Mouse (Mus musculus) intestine, embryonic 16.5 days (tissue): ENCODE results near the gene Zkscan17. TPM values are rescaled to one million over a fixed set of nuclear protein-coding genes. Genes with fewer than 3 reads are reported as not detected.

Experiments used
- ATAC-seq: fragments of 200-750 bp; cut with Nextera tagmentation; 2 replicates; pipeline ENCODE4 v1.8.0; 2017; ENCODE audit warnings: moderate TSS enrichment, moderate library complexity
- H3K27ac ChIP-seq: fragments of 300-500 bp; sonication (generic); 2 replicates; pipeline ENCODE4 v1.5.1; 2014; ENCODE audit warnings: mild to moderate bottlenecking, low read length
- H3K27me3 ChIP-seq: fragments of 300-500 bp; sonication (generic); replicated peaks from 2 replicates; pipeline ENCODE4 v1.6.1; 2014; ENCODE audit warnings: low read length, control low read depth, mixed read lengths; ENCODE audit not compliant: control insufficient read depth, insufficient read depth
- H3K36me3 ChIP-seq: fragments of 300-500 bp; sonication (generic); 2 replicates; pipeline ENCODE4 v1.6.1; 2014; ENCODE audit warnings: low read length, control low read depth; ENCODE audit not compliant: control insufficient read depth, insufficient read depth
- H3K4me1 ChIP-seq: fragments of 300-500 bp; sonication (generic); 2 replicates; pipeline ENCODE4 v1.6.1; 2014; ENCODE audit warnings: low read length, control low read depth, mixed read lengths; ENCODE audit not compliant: control insufficient read depth, insufficient read depth
- H3K4me2 ChIP-seq: fragments of 300-500 bp; sonication (generic); 2 replicates; pipeline ENCODE4 v1.6.1; 2014; ENCODE audit warnings: low read depth, low read length, control low read depth
- H3K4me3 ChIP-seq: fragments of 300-500 bp; sonication (generic); 2 replicates; pipeline ENCODE4 v1.5.1; 2014; ENCODE audit warnings: mild to moderate bottlenecking, low read length
- H3K9ac ChIP-seq: fragments of 300-500 bp; sonication (generic); 2 replicates; pipeline ENCODE4 v1.6.1; 2014; ENCODE audit warnings: low read depth, low read length
- H3K9me3 ChIP-seq: fragments of 300-500 bp; sonication (generic); 2 replicates; pipeline ENCODE4 v1.6.1; 2016; ENCODE audit warnings: low read length, control low read depth; ENCODE audit not compliant: control insufficient read depth
- WGBS: fragments of 180-500 bp; shearing (Covaris S2); extraction: QIAGEN DNeasy Blood & Tissue Kit; methylation state at CpG from one replicate; pipeline ENCODE4 v1.1.7; 2014; 5-methylcytosine and 5-hydroxymethylcytosine counted together
- polyA plus RNA-seq: library from polyadenylated mRNA; unstranded; fragments of >200 nt; fragmentation: Nextera tagmentation; extraction: Ambion mirVana; gene quantifications from 2 replicates; pipeline ENCODE4 v1.2.1, GENCODE M21; 2015

Gene Zkscan17
- polyA plus RNA-seq, 1 experiment from 2014 or later, result 14.7 TPM

GRCm38 (mm10) chr11:59543376-59543775 is 16.8 kb upstream of the Zkscan17 start:
- 59% methylated on average over 3 of the region's 3 CpGs for WGBS
- Histone ChIP-seq H3K4me3 (no peak overlapping the region), H3K4me2 (no peak overlapping the region), H3K27ac (no peak overlapping the region), H3K36me3 (no peaks in the 10 kb centered on the region), H3K9ac (no peak overlapping the region), H3K4me1 (no peaks in the 10 kb centered on the region), H3K9me3 (no peaks in the 10 kb centered on the region), H3K27me3 (no peaks in the 10 kb centered on the region)
- no peak for ATAC-seq

DNA sequence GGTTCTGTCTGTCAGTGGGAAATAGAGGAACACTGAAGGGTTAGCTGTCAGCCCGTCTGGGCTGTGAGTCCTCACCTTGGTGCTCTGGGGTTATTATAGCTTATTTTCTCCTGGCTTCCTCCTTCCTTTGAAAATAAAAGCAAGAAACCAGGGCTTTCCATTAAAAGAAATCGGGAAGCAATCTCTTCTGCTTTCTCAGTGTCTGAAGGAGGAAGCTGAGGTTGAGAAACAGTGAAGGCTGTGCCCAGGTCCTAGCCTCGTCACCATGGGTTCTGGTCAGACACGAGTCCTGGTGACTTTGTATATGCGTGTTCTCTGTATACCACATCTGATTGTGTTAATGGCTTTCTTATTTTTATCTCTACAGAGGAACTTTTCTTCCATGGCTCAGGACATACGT is 15.9 kb upstream of the Zkscan17 start:
- no peak for ATAC-seq
- 77% methylated on average over 6 of the region's 6 CpGs for WGBS
- no peak overlapping the region for H3K4me2 ChIP-seq

DNA sequence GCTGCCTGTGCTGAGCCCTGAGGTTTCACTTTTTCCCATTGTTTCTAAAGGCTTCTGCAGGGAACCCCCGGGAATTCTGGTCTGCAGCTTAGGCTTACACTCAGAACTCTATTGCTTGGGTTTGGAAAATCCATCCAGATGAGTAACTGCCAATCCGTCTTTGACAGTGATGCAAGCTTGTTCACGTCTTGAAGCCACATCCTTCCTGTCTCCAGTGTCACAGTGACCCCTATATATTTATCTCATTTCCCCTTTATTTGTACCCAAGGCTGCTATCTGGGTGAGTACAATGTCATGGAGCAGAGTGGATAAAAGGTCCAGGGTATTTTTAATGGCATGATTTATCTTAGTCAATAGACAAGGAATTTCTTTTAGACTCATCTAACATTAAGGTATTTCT is 14.8 kb upstream of the Zkscan17 start, which contains the start of gene Nlrp3:
Gene Nlrp3 (plus strand): TSS at position 245 of the 400 bp plus-strand sequence.
- no peak within 1 kb of the TSS for H3K4me2 ChIP-seq
- WGBS, result 47% methylated on average over 3 of the region's 3 CpGs
- no peak for ATAC-seq
- H3K27ac ChIP-seq, result no peak within 1 kb of the TSS
- no peaks in the 10 kb centered on the region for H3K9me3 ChIP-seq
- no peaks in the 10 kb centered on the region for H3K4me1 ChIP-seq
- H3K9ac ChIP-seq, result no peak within 1 kb of the TSS
- no peaks in the 10 kb centered on the region for H3K36me3 ChIP-seq
- no peak within 1 kb of the TSS for H3K4me3 ChIP-seq
- no peaks in the 10 kb centered on the region for H3K27me3 ChIP-seq

More for the DNA sequence above, 15.9 kb upstream of the Zkscan17 start:
- H3K27ac ChIP-seq, result no peak overlapping the region
- no peaks in the 10 kb centered on the region for H3K36me3 ChIP-seq
- H3K27me3 ChIP-seq, result no peaks in the 10 kb centered on the region
- H3K9me3 ChIP-seq, result no peaks in the 10 kb centered on the region
- no peak overlapping the region for H3K4me3 ChIP-seq
- no peak overlapping the region for H3K9ac ChIP-seq
- H3K4me1 ChIP-seq, result no peaks in the 10 kb centered on the region

DNA sequence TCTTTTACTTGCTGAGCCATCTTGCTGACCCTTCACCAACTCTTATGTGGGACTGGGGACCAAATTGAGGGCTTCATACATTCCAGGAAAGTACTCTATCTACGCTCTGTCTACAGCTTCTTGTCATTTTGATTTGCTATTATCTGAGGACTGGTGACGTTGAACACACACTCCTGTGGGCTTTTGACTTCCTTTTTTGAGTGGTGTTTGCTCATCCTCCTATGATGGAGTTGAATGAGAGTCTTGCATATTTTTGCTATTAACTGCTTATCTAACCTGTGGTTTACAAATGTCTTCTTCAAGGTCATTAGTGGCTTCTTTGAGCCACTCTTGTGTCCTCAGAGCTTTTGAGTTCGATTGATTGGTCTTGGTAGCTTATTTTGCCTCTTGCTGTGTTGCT is 13.6 kb upstream of the Zkscan17 start:
- Histone ChIP-seq H3K9ac (no peak overlapping the region), H3K27ac (no peak overlapping the region), H3K27me3 (no peaks in the 10 kb centered on the region), H3K4me3 (no peak overlapping the region), H3K9me3 (no peaks in the 10 kb centered on the region), H3K4me1 (no peaks in the 10 kb centered on the region), H3K4me2 (no peak overlapping the region), H3K36me3 (no peaks in the 10 kb centered on the region)
- no peak for ATAC-seq
- WGBS, result 73% methylated on average over 3 of the region's 3 CpGs

DNA sequence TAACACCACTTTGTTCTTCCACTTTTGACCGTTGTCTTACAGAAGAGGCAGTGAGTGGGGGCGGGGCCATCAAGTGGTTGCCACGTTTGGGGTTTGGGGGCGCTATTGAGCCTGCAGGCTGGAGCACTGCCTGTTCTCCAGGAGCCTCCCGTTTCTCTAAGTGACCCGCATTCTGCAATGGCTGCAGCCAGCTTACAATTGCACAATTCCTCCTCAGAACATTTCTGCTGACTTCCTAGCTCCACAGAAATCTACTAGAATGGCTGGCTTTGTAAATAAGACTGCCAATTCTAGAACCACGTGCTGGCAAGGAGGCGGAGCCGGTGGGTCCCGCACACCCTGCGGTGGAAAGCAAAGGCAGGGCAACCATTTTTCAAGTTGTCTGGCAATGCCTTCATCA is 11.8 kb upstream of the Zkscan17 start:
- H3K4me2 ChIP-seq, result 0 out of 2 replicates have a peak overlapping the region, but pooled peaks have one; percentile 10
- no peaks in the 10 kb centered on the region for H3K27me3 ChIP-seq
- no peaks in the 10 kb centered on the region for H3K4me1 ChIP-seq
- no peak overlapping the region for H3K4me3 ChIP-seq
- no peak overlapping the region for H3K9ac ChIP-seq
- 28% methylated on average over 11 of the region's 11 CpGs for WGBS
- ATAC-seq, result no peak
- H3K27ac ChIP-seq, result no peak overlapping the region
- H3K36me3 ChIP-seq, result no peaks in the 10 kb centered on the region
- H3K9me3 ChIP-seq, result peaks cover 3% of the 10 kb centered on the region; the same call in 1 of the 2 replicates

GRCm38 (mm10) chr11:59537218-59538130 is 10.9 kb upstream of the Zkscan17 start:
- Histone ChIP-seq H3K4me1 (no peaks in the 10 kb centered on the region), H3K9me3 (peaks cover 3% of the 10 kb centered on the region; the same call in 1 of the 2 replicates), H3K4me2 (no peak overlapping the region), H3K27ac (no peak overlapping the region; the same call in 1 of the 2 replicates), H3K27me3 (no peaks in the 10 kb centered on the region), H3K9ac (no peak overlapping the region), H3K4me3 (no peak overlapping the region), H3K36me3 (no peaks in the 10 kb centered on the region)
- 66% methylated on average over 16 of the region's 16 CpGs for WGBS
- no peak for ATAC-seq

DNA sequence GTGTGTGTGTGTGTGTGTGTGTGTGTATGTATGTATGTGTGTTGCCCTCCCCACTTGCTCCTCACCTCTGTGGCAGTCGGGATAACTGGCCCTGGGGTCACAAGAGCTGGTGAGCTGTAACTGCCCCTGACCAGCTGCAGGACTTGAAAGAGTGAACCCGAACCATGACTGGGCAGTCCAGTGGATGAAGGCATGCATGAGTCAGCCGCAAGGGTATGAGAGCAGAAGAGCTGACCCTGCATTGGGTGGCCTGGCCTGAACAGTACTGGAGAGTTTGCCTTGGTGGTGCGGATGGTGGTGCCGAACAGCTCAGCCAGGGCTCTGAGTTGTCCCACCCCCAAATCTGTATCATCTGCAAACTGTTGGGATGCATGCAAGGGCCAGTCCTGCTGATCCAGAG is 5.0 kb upstream of the Zkscan17 start:
- peaks cover 3% of the 10 kb centered on the region; the same call in 1 of the 2 replicates for H3K9me3 ChIP-seq
- no peaks in the 10 kb centered on the region for H3K36me3 ChIP-seq
- ATAC-seq, result no peak
- no peaks in the 10 kb centered on the region for H3K4me1 ChIP-seq
- no peak overlapping the region for H3K4me2 ChIP-seq
- no peak overlapping the region for H3K9ac ChIP-seq
- no peak overlapping the region for H3K27ac ChIP-seq
- 68% methylated on average over 5 of the region's 5 CpGs for WGBS
- H3K4me3 ChIP-seq, result no peak overlapping the region
- H3K27me3 ChIP-seq, result no peaks in the 10 kb centered on the region

DNA sequence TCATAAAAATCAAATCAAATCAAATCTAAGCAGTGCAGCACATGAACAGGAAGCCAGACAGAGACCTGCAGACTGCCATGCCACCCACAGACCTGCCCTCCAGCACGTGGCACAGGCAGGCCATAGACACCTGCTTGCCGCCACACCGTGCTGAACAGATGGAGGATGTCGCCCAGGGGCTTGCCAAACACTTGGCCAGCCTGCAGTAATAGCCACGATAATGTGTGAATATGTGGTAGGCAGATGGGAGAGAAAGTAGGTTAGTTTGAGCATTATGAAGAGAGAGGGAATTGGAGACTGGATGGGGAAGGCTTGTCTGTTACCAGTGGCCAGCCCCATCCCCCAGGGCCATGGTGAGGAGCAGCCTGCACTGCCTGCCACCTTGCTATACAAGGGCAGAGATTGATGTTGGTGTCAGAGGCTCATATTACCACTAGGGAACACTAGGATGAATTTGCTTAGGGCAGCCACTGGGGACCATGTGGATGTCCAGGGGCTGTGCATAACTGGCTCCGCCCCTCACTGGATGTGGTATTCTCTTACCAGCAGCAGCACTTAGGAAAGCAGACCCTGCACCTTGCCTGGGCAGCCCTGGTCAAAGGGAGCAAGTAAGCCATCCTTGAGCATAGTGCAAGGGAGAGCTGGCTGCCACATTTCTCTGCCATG is 4.5 kb upstream of the Zkscan17 start:
- WGBS, result 61% methylated on average over 6 of the region's 6 CpGs
- H3K4me1 ChIP-seq, result no peaks in the 10 kb centered on the region
- H3K9me3 ChIP-seq, result peaks cover 3% of the 10 kb centered on the region; the same call in 1 of the 2 replicates
- no peaks in the 10 kb centered on the region for H3K27me3 ChIP-seq
- H3K4me3 ChIP-seq, result no peak overlapping the region
- H3K36me3 ChIP-seq, result no peaks in the 10 kb centered on the region
- no peak overlapping the region for H3K9ac ChIP-seq
- H3K4me2 ChIP-seq, result no peak overlapping the region
- no peak for ATAC-seq
- H3K27ac ChIP-seq, result no peak overlapping the region

DNA sequence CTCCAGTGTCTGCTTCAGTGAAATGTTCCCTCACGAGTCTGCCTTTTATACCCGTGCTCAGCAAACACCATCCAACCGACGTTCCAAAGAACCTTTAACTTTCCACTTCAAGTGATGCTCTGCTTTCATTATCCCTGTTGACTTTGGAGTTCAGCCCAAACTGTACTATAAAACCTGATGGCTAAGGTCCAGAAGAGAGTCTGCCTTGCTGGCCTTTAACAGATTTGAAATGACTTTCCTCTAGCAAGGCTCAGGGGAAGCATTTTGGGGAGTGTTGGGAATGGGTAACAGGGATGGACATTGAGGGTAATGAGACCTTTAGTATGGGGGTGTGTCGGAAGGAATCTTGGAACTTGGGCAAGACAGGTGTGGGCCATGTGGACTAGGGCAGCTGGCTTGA is 3.7 kb upstream of the Zkscan17 start:
- Histone ChIP-seq H3K9ac (no peak overlapping the region), H3K4me1 (no peaks in the 10 kb centered on the region), H3K27ac (no peak overlapping the region), H3K4me3 (no peak overlapping the region), H3K4me2 (no peak overlapping the region), H3K36me3 (no peaks in the 10 kb centered on the region), H3K9me3 (peaks cover 3% of the 10 kb centered on the region; the same call in 1 of the 2 replicates), H3K27me3 (no peaks in the 10 kb centered on the region)
- no peak for ATAC-seq
- 73% methylated on average over 5 of the region's 5 CpGs for WGBS
